Mouse (Mus musculus) layer of hippocampus, adult 9-10 months (tissue): ENCODE results near the gene Zswim5.
A peak's percentile ranks its signal among the peaks of the same experiment; 100 is the strongest.
"Not testable (repeated sequence)": the region's sequence is repeated elsewhere in the genome, so short reads cannot be mapped to it uniquely, and the experiment has no call there.

Experiments
- DNase-seq: peaks from one replicate; pipeline ENCODE4 v3.0.0; 2022; ENCODE audit warnings: low spot score

Gene Zswim5

DNA sequence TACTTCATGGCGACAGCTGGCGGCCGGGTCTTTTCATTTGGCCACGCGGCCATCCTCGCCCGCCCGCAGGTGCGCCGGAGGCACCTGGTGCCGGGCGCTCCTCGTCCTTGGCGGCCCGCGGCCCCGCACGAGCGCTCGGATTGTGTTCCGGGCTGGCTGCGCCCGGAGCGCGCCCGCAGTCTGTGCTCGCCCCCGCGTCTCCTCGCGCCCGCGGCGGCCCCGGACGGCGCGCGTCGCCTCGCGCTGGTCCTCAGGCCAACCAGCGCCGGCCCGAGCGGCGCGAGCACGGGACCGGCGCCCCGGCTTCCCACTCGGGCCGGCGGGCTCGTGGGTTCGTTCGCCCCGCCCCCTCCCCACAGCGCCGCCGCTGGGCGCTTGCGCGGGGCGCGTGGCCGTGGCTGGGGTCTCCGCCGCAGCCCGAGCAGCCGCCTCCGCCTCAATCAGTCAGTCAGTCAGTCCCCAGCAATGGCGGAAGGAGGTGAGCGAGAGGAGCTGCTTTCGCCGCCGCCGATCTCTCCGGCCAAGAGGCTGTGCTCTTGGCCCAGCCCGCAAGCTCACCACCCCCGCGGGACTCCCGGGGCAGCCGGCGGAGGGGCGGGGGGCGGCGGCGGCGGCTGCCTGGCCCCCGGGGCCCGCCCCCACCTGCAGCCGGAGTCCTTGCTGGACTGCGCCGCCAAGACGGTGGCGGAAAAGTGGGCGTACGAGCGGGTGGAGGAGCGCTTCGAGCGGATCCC is at the start of gene Zswim5:
Gene Zswim5, plus strand, starts transcription at position 382 of the 734 bp plus-strand sequence.
- no peak for DNase-seq

DNA sequence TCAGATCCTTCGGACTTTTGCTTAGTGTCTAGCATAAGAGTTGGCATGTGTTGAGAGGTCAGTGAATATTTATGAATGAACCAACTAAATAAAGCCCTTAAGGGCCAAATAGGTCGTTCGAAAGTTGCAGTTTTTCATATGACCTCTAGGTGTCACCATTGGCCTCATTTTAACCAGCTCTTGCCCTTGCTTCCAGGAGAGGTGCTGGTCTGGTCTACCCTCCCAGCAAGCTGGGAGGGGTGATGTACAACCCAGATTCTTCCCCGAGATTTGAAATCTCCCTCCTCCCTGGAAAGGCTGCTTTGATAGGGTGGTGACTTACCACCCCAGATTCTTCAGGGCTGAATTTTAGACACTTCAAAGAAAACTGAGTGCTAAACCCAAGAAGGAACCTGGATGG is 49.4 kb upstream of the Zswim5 start:
- DNase-seq, result no peak

GRCm38 (mm10) chr4:116829364-116830069 is 47.7 kb upstream of the Zswim5 start:
- DNase-seq, result no peak

DNA sequence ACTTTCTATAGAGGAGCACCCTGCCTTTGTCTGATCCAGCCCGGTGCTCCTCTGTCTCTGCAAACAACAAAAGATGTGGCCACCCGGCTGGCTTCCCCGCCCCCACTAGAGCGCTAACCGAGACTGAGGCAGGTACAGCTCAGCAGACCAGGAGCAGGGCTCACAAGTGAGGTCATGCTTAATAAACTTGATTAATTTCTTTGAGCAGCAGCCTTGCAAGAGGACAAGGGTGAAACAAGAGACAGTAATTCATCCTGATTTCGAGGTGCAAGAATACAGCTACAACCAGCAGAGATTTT is 47.2 kb upstream of the Zswim5 start:
- no peak for DNase-seq

DNA sequence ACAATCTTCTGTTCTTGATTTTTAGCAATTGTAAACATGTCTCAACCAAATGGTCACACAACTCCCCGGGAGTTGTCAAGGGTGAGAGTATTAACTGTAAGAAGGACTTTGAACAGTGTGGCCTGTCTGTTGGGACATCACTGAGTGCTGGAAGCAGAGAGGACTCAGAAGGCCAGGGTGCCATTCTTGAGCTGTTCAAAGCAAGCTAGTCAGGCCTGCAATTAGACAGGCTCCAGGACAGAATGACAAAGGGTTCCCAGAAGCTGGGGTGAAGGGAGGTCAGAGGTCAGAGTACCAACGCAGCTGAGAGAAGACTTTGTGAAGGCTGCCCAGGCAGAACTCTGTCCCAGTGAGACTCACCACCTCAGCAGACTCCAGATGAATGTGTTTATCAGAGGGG is 38.2 kb upstream of the Zswim5 start:
- DNase-seq, result no peak

DNA sequence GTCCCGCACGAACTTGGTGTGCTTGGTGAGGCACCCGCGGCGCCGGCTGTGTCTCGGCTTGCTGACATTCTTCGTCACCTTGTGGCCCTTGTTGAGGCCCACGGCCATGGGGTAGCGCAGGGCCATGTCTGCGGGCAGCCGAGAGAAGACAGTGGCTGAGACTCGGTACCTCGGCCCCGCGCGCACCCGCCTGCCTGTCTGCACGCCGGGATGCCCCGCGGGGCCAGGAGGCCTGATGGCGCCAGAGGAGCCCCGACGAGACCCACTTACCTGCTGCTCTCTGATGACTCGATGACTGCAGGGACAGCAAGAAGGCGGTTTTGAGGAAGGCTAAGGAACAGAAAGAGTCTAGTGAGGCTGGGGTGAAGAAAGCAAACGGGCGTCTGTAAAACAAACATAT is 37.1 kb upstream of the Zswim5 start:
- not testable (repeated sequence) for DNase-seq

DNA sequence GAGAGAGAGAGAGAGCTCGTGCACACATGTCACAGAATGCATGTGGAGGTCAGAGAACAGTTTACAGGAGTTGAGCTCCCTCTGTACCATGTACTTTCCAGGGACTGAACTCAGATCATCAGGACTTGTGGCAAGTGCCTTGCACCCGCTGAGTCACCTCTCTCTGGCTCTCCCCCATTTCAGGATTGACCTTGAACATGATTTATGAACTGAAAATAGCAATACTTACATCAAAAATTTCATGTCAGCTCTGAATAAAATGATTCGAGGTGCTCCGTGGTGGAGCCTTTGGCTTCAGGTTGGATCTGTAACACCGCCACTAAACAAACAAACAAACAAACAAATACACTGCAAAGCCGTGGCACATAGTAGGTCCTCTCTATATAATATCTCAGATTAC is 36.3 kb upstream of the Zswim5 start:
- DNase-seq, result no peak

GRCm38 (mm10) chr4:116844324-116844723 is 32.9 kb upstream of the Zswim5 start:
- DNase-seq, result no peak

GRCm38 (mm10) chr4:116849901-116850300 is 27.3 kb upstream of the Zswim5 start:
- no peak for DNase-seq

- no peak for DNase-seq
Measured at GRCm38 (mm10) chr4:116854286-116854685, 22.9 kb upstream of the Zswim5 start.

- DNase-seq, result no peak
Measured at GRCm38 (mm10) chr4:116857203-116857602, 20.0 kb upstream of the Zswim5 start.

DNA sequence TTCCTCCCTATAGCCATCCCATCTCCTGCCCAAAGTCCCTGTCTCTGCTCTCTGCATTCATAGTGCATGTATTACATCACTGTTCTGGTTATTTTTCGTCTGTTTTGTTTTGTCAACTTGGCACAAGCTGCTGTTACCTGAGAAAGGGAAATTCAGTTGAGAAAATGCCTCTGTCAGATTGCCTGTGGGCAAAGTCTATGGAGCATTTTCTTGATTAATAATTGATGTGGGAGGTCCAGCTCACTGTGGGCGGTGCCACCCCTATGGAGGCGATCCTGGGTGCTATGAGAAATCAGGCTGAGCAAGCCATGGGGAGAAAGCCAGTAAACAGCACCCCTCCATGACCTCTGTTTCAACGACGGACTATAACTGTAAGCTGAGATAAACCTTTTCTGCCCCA is 17.5 kb upstream of the Zswim5 start:
- DNase-seq, result no peak

- no peak for DNase-seq
Measured at GRCm38 (mm10) chr4:116862023-116862422, 15.2 kb upstream of the Zswim5 start.

- no peak for DNase-seq
Measured at GRCm38 (mm10) chr4:116869898-116870297, 7.3 kb upstream of the Zswim5 start.

DNA sequence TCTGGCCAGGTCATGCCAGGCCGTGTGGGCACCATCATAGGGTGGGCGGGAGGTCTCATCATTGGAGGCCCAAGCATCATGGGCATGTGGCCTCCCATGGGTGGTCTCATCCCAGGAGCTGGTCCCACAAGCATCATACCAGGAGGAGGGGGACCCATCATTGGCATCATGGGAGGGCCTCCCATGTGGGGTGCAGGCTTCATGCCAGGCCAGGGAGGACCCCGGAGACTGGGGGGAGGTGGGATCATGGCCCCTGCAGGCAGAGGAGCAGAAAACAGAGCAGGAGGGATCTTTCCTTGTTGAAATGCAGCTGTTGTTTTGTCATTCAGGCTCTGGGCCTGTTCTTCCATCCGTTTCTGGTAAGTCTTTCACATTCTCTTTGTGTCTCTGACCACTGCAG is 2.6 kb upstream of the Zswim5 start:
- DNase-seq, result no peak

DNA sequence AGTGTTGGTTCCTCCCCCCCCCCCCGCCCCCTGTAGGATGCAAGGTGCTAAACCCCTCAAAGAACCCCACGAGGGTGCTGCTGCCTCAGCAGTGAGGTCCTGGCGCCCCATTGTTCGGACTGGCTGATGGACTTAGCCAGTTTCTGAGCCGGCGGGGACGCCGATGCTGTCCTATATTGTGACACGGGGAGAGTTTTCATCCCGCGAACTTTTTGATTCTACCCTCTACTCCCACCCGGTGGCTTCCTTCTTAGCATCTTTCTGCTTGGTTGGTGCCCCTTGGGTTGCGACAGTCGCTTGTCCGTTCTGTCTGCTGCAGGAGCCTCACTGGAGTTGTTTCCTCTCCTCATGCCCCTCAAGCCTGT is 564 bp upstream of the Zswim5 start:
- DNase-seq, result no peak

DNA sequence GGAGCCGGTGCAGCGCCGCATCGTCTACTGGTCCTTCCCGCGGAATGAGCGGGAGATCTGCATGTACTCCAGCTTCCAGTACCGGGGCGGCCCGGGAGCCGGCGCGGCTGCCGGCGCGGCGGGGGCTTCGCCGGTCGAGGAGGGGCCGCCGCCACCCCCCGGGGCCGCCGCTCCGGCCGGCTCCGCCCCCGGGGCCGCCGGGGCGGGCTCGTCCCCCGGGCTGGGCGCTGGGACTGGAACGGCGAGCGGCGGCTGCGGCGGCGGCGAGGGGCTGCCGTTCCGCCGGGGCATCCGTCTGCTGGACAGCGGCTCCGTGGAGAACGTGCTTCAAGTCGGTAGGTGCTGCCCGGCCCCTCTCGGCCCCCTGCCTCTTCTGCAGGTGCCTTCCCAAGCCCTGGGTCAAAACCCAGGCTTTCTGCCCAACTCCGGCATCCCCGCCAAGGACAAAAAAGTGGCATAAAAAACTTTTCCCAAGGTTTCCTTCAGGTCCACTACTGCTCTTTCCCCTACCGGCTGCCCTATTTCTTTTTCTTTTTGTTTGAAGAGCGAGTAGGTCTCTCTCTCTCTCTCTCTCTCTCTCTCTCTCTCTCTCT is 649 bp downstream of the Zswim5 start:
- DNase-seq, result no peak

DNA sequence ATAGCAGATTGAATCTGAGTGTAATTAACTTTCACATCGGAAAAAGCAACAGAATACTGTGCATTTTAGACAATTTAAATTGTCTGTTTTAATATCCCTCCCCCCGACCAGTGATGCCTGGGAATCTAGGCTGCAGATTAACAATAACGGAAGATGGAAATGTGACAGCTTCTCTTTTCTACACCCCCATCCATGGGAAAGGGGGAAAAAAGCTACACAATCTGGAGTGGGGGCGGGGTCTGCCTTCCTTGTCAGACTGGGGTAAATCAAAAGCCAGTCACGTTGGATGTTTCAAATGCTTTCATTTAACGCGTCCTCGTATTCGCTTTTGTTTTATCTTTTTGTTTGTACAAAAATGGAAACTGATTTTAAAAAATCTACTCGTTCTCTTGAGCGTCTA is 1.3 kb downstream of the Zswim5 start:
- peak; percentile 39 for DNase-seq

DNA sequence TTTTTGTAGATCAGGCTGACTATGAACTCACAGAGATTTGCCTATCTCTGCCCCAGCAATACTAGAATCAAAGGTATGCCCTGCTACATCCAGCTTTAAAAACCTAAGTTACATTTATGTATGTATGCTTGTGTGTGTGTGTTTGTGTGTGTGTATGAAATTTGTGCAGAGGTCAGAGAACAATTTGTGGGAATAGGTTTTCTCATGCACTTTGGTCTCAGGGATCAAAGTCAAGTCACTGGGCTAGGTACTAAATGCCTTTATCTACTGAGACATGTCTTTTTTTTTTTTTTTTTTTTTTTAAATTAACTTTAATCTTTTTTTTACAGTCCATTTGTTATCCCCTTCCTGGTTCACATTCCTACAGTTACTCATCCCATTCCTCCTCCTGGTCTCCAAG is 5.5 kb downstream of the Zswim5 start:
- no peak for DNase-seq

DNA sequence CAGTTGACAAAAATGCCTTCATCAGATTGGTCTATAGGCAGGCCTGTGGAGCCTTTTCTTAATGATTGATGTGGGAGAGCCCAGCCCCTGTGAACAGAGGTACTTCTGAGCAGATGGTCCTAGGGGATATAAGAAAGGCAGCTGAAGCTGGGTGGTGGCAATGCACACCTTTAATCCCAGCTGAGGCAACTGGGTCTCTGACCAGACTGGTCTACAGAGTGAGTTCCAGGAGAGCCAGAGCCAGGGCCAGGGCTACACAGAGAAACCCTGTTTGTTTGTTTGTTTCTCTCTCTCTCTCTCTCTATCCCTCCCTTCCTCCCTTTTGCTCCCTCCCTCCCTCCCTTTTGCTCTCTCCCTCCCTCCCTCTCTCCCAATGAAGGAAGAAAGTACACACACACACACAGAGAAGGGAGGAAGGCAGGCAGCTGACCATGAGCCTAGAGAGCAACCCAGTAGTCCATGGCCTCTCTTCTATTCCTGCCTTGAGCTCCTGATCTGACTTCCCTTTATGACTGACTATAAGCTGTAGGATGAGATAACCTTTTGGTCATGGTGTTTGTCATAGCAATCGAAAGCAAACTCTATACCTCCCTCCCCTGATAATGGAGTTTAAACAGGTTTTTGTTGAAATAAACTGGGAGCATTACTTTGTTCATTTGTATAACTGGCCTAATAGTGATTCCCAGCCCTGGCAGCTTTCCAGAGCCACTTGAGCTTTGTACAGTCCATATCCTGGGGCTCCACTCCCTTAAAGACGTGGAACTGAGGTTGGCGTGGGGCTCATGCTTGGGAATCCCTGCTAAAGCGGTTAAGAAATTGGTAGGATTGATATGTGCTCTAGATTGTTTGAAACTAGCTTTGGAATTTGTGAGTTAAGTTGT is 17.3 kb downstream of the Zswim5 start:
- DNase-seq, result no peak

- no peak for DNase-seq
Measured at GRCm38 (mm10) chr4:116910489-116911181, 33.5 kb downstream of the Zswim5 start.

GRCm38 (mm10) chr4:116911202-116911601 is 34.0 kb downstream of the Zswim5 start:
- DNase-seq, result no peak
